Mouse (Mus musculus) MEL (cell line): Measurements from ENCODE around the gene Traip.

Experiments used
- CTCF ChIP-seq, 3 experiments: IDR thresholded peaks in 2 of 3; conservative IDR thresholded peaks in 1 of 3; 2 replicates each; pipeline ENCODE4 v1.5.1; 2011 to 2012; ENCODE audit warnings: low read length in 3 of 3, low read depth in 2 of 3, mild to moderate bottlenecking in 2 of 3, improper control_type of control experiment in 1 of 3, inconsistent platforms in 1 of 3, mixed read lengths in 1 of 3, moderate library complexity in 1 of 3; ENCODE audit not compliant: control insufficient read depth in 1 of 3, insufficient read depth in 1 of 3, poor library complexity in 1 of 3, severe bottlenecking in 1 of 3
- EP300 ChIP-seq, 2 experiments: IDR thresholded peaks; 2 replicates each; pipeline ENCODE4 v1.6.1; 2011; ENCODE audit warnings: improper control_type of control experiment in 2 of 2, low read length in 2 of 2, low read depth in 1 of 2, mild to moderate bottlenecking in 1 of 2
- ETS1 ChIP-seq: IDR thresholded peaks from 2 replicates; pipeline ENCODE4 v1.6.1; 2012; ENCODE audit warnings: low read depth, mild to moderate bottlenecking, inconsistent platforms, low read length, improper control_type of control experiment, moderate library complexity
- HCFC1 ChIP-seq: IDR thresholded peaks from 2 replicates; pipeline ENCODE4 v1.6.1; 2012; ENCODE audit warnings: low read depth, mild to moderate bottlenecking, inconsistent platforms, low read length, improper control_type of control experiment, moderate library complexity
- NELFE ChIP-seq: IDR thresholded peaks from 2 replicates; pipeline ENCODE4 v1.6.1; 2011; ENCODE audit warnings: low read depth, low read length, improper control_type of control experiment
- POLR2A ChIP-seq, 2 experiments: IDR thresholded peaks; 2 replicates each; pipeline ENCODE4 v1.6.1; 2011 to 2012; ENCODE audit warnings: low read length in 2 of 2, mild to moderate bottlenecking in 2 of 2, control low read depth in 1 of 2, improper control_type of control experiment in 1 of 2, low read depth in 1 of 2, moderate library complexity in 1 of 2; ENCODE audit not compliant: control insufficient read depth in 1 of 2, insufficient read depth in 1 of 2, poor library complexity in 1 of 2
- POLR2AphosphoS2 ChIP-seq: IDR thresholded peaks from 2 replicates; pipeline ENCODE4 v1.6.1; 2011; ENCODE audit warnings: low read length, improper control_type of control experiment
- TBP ChIP-seq: IDR thresholded peaks from 2 replicates; pipeline ENCODE4 v1.8.0; 2011; ENCODE audit warnings: low read depth, low read length, improper control_type of control experiment
- TCF12 ChIP-seq: IDR thresholded peaks from 2 replicates; pipeline ENCODE4 v1.6.1; 2014; ENCODE audit warnings: low read depth, mild to moderate bottlenecking, inconsistent platforms, low read length, improper control_type of control experiment, moderate library complexity
- USF1 ChIP-seq: IDR thresholded peaks from 2 replicates; pipeline ENCODE4 v1.6.1; 2014; ENCODE audit warnings: low read depth, mild to moderate bottlenecking, inconsistent platforms, low read length, improper control_type of control experiment, moderate library complexity
- ZC3H11A ChIP-seq: IDR thresholded peaks from 2 replicates; pipeline ENCODE4 v1.6.1; 2012; ENCODE audit warnings: low read depth, mild to moderate bottlenecking, inconsistent platforms, low read length, improper control_type of control experiment
- ZKSCAN1 ChIP-seq: IDR thresholded peaks from 2 replicates; pipeline ENCODE4 v1.6.1; 2012; ENCODE audit warnings: low read depth, mild to moderate bottlenecking, inconsistent platforms, low read length, improper control_type of control experiment, moderate library complexity

DNA sequence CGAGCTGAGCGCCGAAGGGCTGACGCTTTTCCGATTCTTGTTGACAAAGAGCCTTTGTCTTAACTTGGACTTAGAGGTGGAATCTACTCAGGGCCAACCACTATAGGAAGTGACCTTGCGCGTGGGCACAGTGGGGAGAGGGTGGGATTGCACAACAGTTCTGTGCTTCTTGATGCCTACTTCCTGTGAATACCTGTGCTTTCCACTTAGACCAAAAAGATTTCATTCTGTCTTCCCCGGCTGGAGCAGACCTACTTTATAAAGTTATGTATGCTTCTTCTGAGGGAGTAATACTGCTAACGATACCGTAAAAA lies at the start of gene Traip:
- TF ChIP-seq TCF12 (no peak), ZC3H11A (no peak), POLR2AphosphoS2 (no peak), CTCF (IDR thresholded peaks at IDR 0.05 in 2 of 3, conservative IDR thresholded peaks at IDR 0.05 in 1 of 3; ENCODE audit: control insufficient read depth in 1 of 3, insufficient read depth in 1 of 3, low read depth in 2 of 3, low read length in 3 of 3, poor library complexity in 1 of 3, severe bottlenecking in 1 of 3) (no peak), ETS1 (no peak), EP300 (IDR thresholded peaks at IDR 0.05; ENCODE audit: low read depth in 1 of 2, low read length in 2 of 2) (no peak; a peak in 2 of 4 replicates), NELFE (no peak), POLR2A (IDR thresholded peaks at IDR 0.05; ENCODE audit: control insufficient read depth in 1 of 2, insufficient read depth in 1 of 2, low read depth in 1 of 2, low read length in 2 of 2, poor library complexity in 1 of 2) (no peak), USF1 (no peak), TBP (no peak), HCFC1 (no peak), ZKSCAN1 (no peak)
